Mouse (Mus musculus) bone marrow macrophage, adult 2 months (primary cell): ENCODE measurements around the gene Cnst. TPM values are rescaled to one million over a fixed set of nuclear protein-coding genes. Genes with fewer than 3 reads are reported as not detected.

Experiments
- H3K27ac ChIP-seq: 2 replicates; pipeline ENCODE4 v1.5.1; 2012; ENCODE audit warnings: low read depth, low read length; ENCODE audit not compliant: insufficient read depth
- H3K4me1 ChIP-seq: 2 replicates; pipeline ENCODE4 v1.6.1; 2012; ENCODE audit warnings: low read length; ENCODE audit not compliant: control insufficient read depth, insufficient read depth
- H3K4me3 ChIP-seq: 2 replicates; pipeline ENCODE4 v1.5.1; 2012; ENCODE audit warnings: mild to moderate bottlenecking, low read length, moderate library complexity; ENCODE audit not compliant: insufficient read depth
- CTCF ChIP-seq: IDR thresholded peaks from 2 replicates; pipeline ENCODE4 v1.5.1; 2012; ENCODE audit warnings: low read depth, mild to moderate bottlenecking, low read length, moderate library complexity
- POLR2A ChIP-seq: IDR thresholded peaks from 2 replicates; pipeline ENCODE4 v1.6.1; 2012; ENCODE audit warnings: mild to moderate bottlenecking, low read depth, low read length, borderline replicate concordance
- polyA plus RNA-seq: library from polyadenylated mRNA; stranded (reverse); fragments of >200 nt; gene quantifications from 2 replicates; pipeline ENCODE4 v1.2.4, GENCODE M21; 2012; ENCODE audit not compliant: missing spikeins, insufficient read depth, insufficient read length

Gene Cnst
- polyA plus RNA-seq, 1 experiment: 11.9 TPM

- TF ChIP-seq POLR2A (no peak), CTCF (no peak)
- Histone ChIP-seq H3K4me1 (peaks cover 2% of the 10 kb centered on the region), H3K27ac (no peak overlapping the region), H3K4me3 (no peak overlapping the region)
Measured at GRCm38 (mm10) chr1:179519901-179520300, 26.3 kb upstream of the Cnst start.

- no peak for TF ChIP-seq POLR2A
- TF ChIP-seq CTCF: no peak
- Histone ChIP-seq H3K4me3 (no peak overlapping the region), H3K4me1 (peaks cover 8% of the 10 kb centered on the region), H3K27ac (no peak overlapping the region)
Measured at GRCm38 (mm10) chr1:179539054-179539453, 7.1 kb upstream of the Cnst start.

GRCm38 (mm10) chr1:179539887-179540286 is 6.3 kb upstream of the Cnst start:
- no peak overlapping the region for H3K27ac ChIP-seq
- TF ChIP-seq CTCF (no peak), POLR2A (no peak)
- no peak overlapping the region for H3K4me3 ChIP-seq
- peaks cover 14% of the 10 kb centered on the region for H3K4me1 ChIP-seq

GRCm38 (mm10) chr1:179541502-179541901 is 4.7 kb upstream of the Cnst start:
- peak; percentile 51 for TF ChIP-seq CTCF
- no peak for TF ChIP-seq POLR2A
- Histone ChIP-seq H3K27ac (no peak overlapping the region), H3K4me3 (no peak overlapping the region), H3K4me1 (peaks cover 12% of the 10 kb centered on the region)

DNA sequence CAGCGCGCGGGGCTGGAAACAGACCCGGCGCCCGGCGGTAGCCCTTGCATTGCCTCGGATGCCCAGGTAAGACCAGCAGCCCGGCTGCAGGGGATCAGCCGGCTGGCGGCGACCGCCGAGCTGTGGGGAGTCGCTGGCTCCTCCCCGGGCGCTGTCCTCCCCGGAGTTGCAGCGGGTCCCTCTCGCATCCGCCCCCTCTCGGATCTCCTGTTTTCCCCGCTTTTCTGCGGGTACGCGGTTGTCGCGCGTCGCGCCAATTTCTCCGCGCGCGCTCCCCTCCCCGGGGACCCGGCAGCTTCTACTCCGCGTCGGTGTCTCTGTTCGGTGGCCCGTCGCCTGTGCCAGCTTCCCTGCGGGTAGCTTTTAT is 364 bp downstream of the Cnst start:
- peaks cover 25% of the 10 kb centered on the region for H3K4me1 ChIP-seq
- TF ChIP-seq CTCF (no peak), POLR2A (no peak)

GRCm38 (mm10) chr1:179547176-179547575 is 1.0 kb downstream of the Cnst start:
- H3K4me1 ChIP-seq: peaks cover 28% of the 10 kb centered on the region
- TF ChIP-seq CTCF (no peak), POLR2A (no peak)
- H3K4me3 ChIP-seq: peak overlapping the region; percentile 95
- H3K27ac ChIP-seq: no peak overlapping the region

More for the DNA sequence above, 364 bp downstream of the Cnst start:
- Histone ChIP-seq H3K4me3 (peak overlapping the region; percentile 95), H3K27ac (peak overlapping the region; percentile 67)

GRCm38 (mm10) chr1:179548220-179548619 is 2.0 kb downstream of the Cnst start:
- Histone ChIP-seq H3K27ac (no peak overlapping the region), H3K4me3 (no peak overlapping the region), H3K4me1 (peaks cover 28% of the 10 kb centered on the region)

DNA sequence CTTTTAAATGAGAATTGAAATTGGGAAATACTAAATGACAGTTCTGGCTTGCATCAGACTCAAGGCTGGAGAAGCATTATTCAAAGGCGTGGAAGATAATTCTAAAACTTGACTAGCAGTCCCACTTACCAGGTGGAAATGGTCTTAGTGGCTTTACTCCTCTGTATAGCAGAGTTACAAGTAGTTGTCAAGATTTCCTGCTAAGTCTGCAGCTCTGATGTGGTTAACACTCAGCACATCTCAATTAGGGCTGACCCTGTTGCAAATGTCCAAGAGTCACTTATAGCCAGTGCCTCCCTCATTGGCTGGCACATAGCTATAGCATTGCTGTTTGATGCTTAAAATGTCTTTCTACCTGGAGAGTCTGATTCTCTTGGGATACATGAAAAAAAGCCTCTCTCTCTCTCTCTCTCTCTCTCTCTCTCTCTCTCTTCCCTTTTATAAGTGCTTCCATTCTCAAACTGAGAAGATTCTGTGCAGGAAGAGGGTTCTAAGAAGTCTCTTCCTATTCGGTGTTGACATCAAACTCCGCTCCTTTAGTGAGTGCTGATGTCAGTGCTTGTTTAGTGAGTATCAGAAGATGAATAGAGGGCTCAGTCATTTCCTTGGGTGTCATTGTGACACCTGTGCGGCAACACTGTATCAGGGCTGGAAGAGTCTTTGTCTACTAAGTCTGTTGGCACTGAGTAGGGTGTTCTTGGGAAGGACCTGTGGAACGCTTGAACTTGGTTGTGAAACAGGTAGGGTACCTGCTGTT is 3.0 kb downstream of the Cnst start:
- H3K4me3 ChIP-seq: no peak overlapping the region
- TF ChIP-seq CTCF: no peak
- no peak for TF ChIP-seq POLR2A
- H3K4me1 ChIP-seq: peaks cover 30% of the 10 kb centered on the region
- H3K27ac ChIP-seq: no peak overlapping the region

More at GRCm38 (mm10) chr1:179548220-179548619, 2.0 kb downstream of the Cnst start:
- TF ChIP-seq CTCF (no peak), POLR2A (no peak)

- Histone ChIP-seq H3K4me3 (no peak overlapping the region), H3K27ac (no peak overlapping the region), H3K4me1 (peaks cover 25% of the 10 kb centered on the region)
- no peak for TF ChIP-seq CTCF
- no peak for TF ChIP-seq POLR2A
Measured at GRCm38 (mm10) chr1:179551336-179551735, 5.2 kb downstream of the Cnst start.

GRCm38 (mm10) chr1:179551921-179552320 is 5.8 kb downstream of the Cnst start:
- TF ChIP-seq CTCF: no peak
- no peak for TF ChIP-seq POLR2A
- no peak overlapping the region for H3K27ac ChIP-seq
- H3K4me1 ChIP-seq: peaks cover 25% of the 10 kb centered on the region
- H3K4me3 ChIP-seq: no peak overlapping the region

GRCm38 (mm10) chr1:179552751-179553150 is 6.6 kb downstream of the Cnst start:
- H3K4me3 ChIP-seq: no peak overlapping the region
- no peak overlapping the region for H3K27ac ChIP-seq
- no peak for TF ChIP-seq POLR2A
- TF ChIP-seq CTCF: no peak
- H3K4me1 ChIP-seq: peaks cover 21% of the 10 kb centered on the region
